Mouse (Mus musculus) E14TG2a.4 (cell line): ENCODE data around the gene Pacrg.

Experiments used
- CTCF ChIP-seq: conservative IDR thresholded peaks from 2 replicates; pipeline ENCODE4 v1.5.1; 2014; ENCODE audit warnings: low read length
- NANOG ChIP-seq: IDR thresholded peaks from 2 replicates; pipeline ENCODE4 v1.6.1; 2014; ENCODE audit warnings: borderline replicate concordance, low read length, mixed read lengths
- POU5F1 ChIP-seq: IDR thresholded peaks from 2 replicates; pipeline ENCODE4 v1.6.1; 2014; ENCODE audit warnings: low read length, borderline replicate concordance

- TF ChIP-seq CTCF (no peak), POU5F1 (no peak), NANOG (no peak)
Observed at GRCm38 (mm10) chr17:10463626-10464025, 376.5 kb downstream of the Pacrg start.
